In genomic region chr8:57324091-57324490, GRCm38 (mm10) we compare ENCODE assay signal across 16 mouse cellular contexts. TPM values are rescaled to one million over a fixed set of nuclear protein-coding genes. Genes with fewer than 3 reads are reported as not detected.
DNase-seq lines count a peak whose midpoint lies in the region; ATAC-seq and TF ChIP-seq lines count a peak whose summit lies in the region.
"Had no signal": no experiment of that assay in that cellular context is flagged by ENCODE, and none has a peak within 500 bp of the region (broad histone marks: within the 10 kb centered on the region; RNA-seq: fewer than 3 reads in every experiment).

No protein-coding gene starts in this region.

- WGBS in hindbrain, embryonic 11.5 days: 2% methylated on average over 12 of the region's 12 CpGs
- 2% methylated on average over 12 of the region's 12 CpGs for WGBS in hindbrain, embryonic 14.5 days
- WGBS in intestine, embryonic 14.5 days: 8% methylated on average over 12 of the region's 12 CpGs
- 4% methylated on average over 12 of the region's 12 CpGs for WGBS in liver, embryonic 12.5 days (ENCODE audit: insufficient replicate concordance)
- 4% methylated on average over 12 of the region's 12 CpGs for WGBS in cerebellum, adult 2 months

- no peak for TF ChIP-seq POLR2A in cerebellum, adult 2 months (IDR thresholded peaks at IDR 0.05; ENCODE audit: borderline replicate concordance, insufficient read depth, low read length)

- no peak for ATAC-seq in hindbrain, embryonic 11.5 days (ENCODE audit: low FRiP score)
- no peak for ATAC-seq in hindbrain, embryonic 14.5 days (ENCODE audit: low FRiP score)
- no peak for ATAC-seq in intestine, embryonic 14.5 days (replicated peaks; ENCODE audit: low FRiP score, low TSS enrichment, low read depth)
- no peak for ATAC-seq in liver, embryonic 12.5 days
- ATAC-seq in granulocyte monocyte progenitor cell, adult 5-6 weeks (replicated peaks; ENCODE audit: poor library complexity, severe bottlenecking): no peak
- ATAC-seq: hindbrain, embryonic 16.5 days had no signal

- no peak overlapping the region for H3K27ac ChIP-seq in hindbrain, embryonic 11.5 days (ENCODE audit: low read depth, low read length)
- H3K27ac ChIP-seq in hindbrain, embryonic 14.5 days: no peak overlapping the region
- H3K27ac ChIP-seq in intestine, embryonic 14.5 days (ENCODE audit: low read depth): peak overlapping the region; percentile 96
- H3K27ac ChIP-seq in liver, embryonic 12.5 days: peak overlapping the region; percentile 32; the same call in 1 of the 2 replicates
- H3K27ac ChIP-seq in cerebellum, adult 2 months (ENCODE audit: insufficient read depth, low read length): no peak overlapping the region
- H3K27ac ChIP-seq: liver, embryonic 14.5 days; neural tube, embryonic 15.5 days had no signal

- no peaks in the 10 kb centered on the region for H3K9me3 ChIP-seq in hindbrain, embryonic 11.5 days (ENCODE audit: control insufficient read depth, low read length)
- no peaks in the 10 kb centered on the region for H3K9me3 ChIP-seq in hindbrain, embryonic 14.5 days (ENCODE audit: control insufficient read depth, low read length)
- no peaks in the 10 kb centered on the region for H3K9me3 ChIP-seq in intestine, embryonic 14.5 days (ENCODE audit: control insufficient read depth, low read length)
- H3K9me3 ChIP-seq in liver, embryonic 12.5 days (replicated peaks): no peaks in the 10 kb centered on the region
- H3K9me3 ChIP-seq: neural tube, embryonic 15.5 days had no signal

- no peak overlapping the region for H3K4me2 ChIP-seq in hindbrain, embryonic 11.5 days (replicated peaks; ENCODE audit: low read depth, low read length)
- H3K4me2 ChIP-seq in hindbrain, embryonic 14.5 days (replicated peaks): no peak overlapping the region
- H3K4me2 ChIP-seq in intestine, embryonic 14.5 days (ENCODE audit: low read length): peak overlapping the region; percentile 67
- no peak overlapping the region for H3K4me2 ChIP-seq in liver, embryonic 12.5 days
- H3K4me2 ChIP-seq: neural tube, embryonic 15.5 days had no signal

- no peak for TF ChIP-seq CTCF in cerebellum, adult 2 months (IDR thresholded peaks at IDR 0.05; ENCODE audit: borderline replicate concordance, insufficient read depth, low read depth, low read length)

- H3K4me3 ChIP-seq in hindbrain, embryonic 11.5 days (ENCODE audit: low read depth, low read length): no peak overlapping the region
- no peak overlapping the region for H3K4me3 ChIP-seq in hindbrain, embryonic 14.5 days (replicated peaks; ENCODE audit: low read length)
- peak overlapping the region; percentile 81 for H3K4me3 ChIP-seq in intestine, embryonic 14.5 days (ENCODE audit: low read depth, low read length)
- peak overlapping the region; percentile 51 for H3K4me3 ChIP-seq in liver, embryonic 12.5 days
- H3K4me3 ChIP-seq in cerebellum, adult 2 months (replicated peaks; ENCODE audit: insufficient read depth, low read depth, low read length): no peak overlapping the region
- H3K4me3 ChIP-seq: neural tube, embryonic 15.5 days had no signal

- no peak overlapping the region for H3K9ac ChIP-seq in hindbrain, embryonic 11.5 days (ENCODE audit: low read depth, low read length)
- no peak overlapping the region for H3K9ac ChIP-seq in hindbrain, embryonic 14.5 days
- H3K9ac ChIP-seq in intestine, embryonic 14.5 days (ENCODE audit: low read length): peak overlapping the region; percentile 95
- peak overlapping the region; percentile 54 for H3K9ac ChIP-seq in liver, embryonic 12.5 days
- H3K9ac ChIP-seq: liver, embryonic 14.5 days; neural tube, embryonic 15.5 days had no signal

- peak; percentile 30 for DNase-seq in embryo, embryonic 9.5 days (ENCODE audit: extremely low spot score)
- DNase-seq in embryo, embryonic 10 days (ENCODE audit: low spot score): no peak
- DNase-seq in hindbrain, embryonic 11.5 days (ENCODE audit: low spot score): peak; percentile 51
- DNase-seq in hindbrain, embryonic 14.5 days (ENCODE audit: low spot score): no peak
- DNase-seq in intestine, embryonic 14.5 days (ENCODE audit: low spot score): no peak
- DNase-seq in cerebellum, adult 2 months: no peak
- DNase-seq: adrenal gland, postnatal 10 days; cerebellum, postnatal 14 days; lung, postnatal 4 days had no signal

- no peaks in the 10 kb centered on the region for H3K36me3 ChIP-seq in hindbrain, embryonic 11.5 days (ENCODE audit: control insufficient read depth, insufficient read depth, low read length)
- no peaks in the 10 kb centered on the region for H3K36me3 ChIP-seq in hindbrain, embryonic 14.5 days (replicated peaks; ENCODE audit: control insufficient read depth, insufficient read depth)
- no peaks in the 10 kb centered on the region for H3K36me3 ChIP-seq in intestine, embryonic 14.5 days (ENCODE audit: control insufficient read depth, insufficient read depth, low read length)
- H3K36me3 ChIP-seq in liver, embryonic 12.5 days: no peaks in the 10 kb centered on the region
- H3K36me3 ChIP-seq: neural tube, embryonic 15.5 days had no signal

- peaks cover 92% of the 10 kb centered on the region for H3K27me3 ChIP-seq in hindbrain, embryonic 11.5 days (ENCODE audit: control insufficient read depth, insufficient read depth, low read length)
- peaks cover 94% of the 10 kb centered on the region for H3K27me3 ChIP-seq in hindbrain, embryonic 14.5 days (ENCODE audit: control insufficient read depth, insufficient read depth, low read length)
- peaks cover 37% of the 10 kb centered on the region; the same call in 1 of the 2 replicates for H3K27me3 ChIP-seq in intestine, embryonic 14.5 days (replicated peaks; ENCODE audit: control insufficient read depth, insufficient read depth, low read length)
- peaks cover 99% of the 10 kb centered on the region for H3K27me3 ChIP-seq in liver, embryonic 12.5 days (replicated peaks)
- peaks cover 22% of the 10 kb centered on the region; the same call in 1 of the 2 replicates for H3K27me3 ChIP-seq in cerebellum, adult 2 months (ENCODE audit: control insufficient read depth, insufficient read depth, low read length)

- H3K4me1 ChIP-seq in hindbrain, embryonic 11.5 days (replicated peaks; ENCODE audit: control insufficient read depth, insufficient read depth, low read length): peaks cover 13% of the 10 kb centered on the region
- peaks cover 10% of the 10 kb centered on the region; the same call in 1 of the 2 replicates for H3K4me1 ChIP-seq in hindbrain, embryonic 14.5 days (replicated peaks; ENCODE audit: control insufficient read depth, insufficient read depth, low read length)
- peaks cover 2% of the 10 kb centered on the region; the same call in 1 of the 2 replicates for H3K4me1 ChIP-seq in intestine, embryonic 14.5 days (replicated peaks; ENCODE audit: control insufficient read depth, insufficient read depth, low read length)
- H3K4me1 ChIP-seq in liver, embryonic 12.5 days: peaks cover 7% of the 10 kb centered on the region; the same call in 1 of the 2 replicates
- H3K4me1 ChIP-seq in cerebellum, adult 2 months (ENCODE audit: control insufficient read depth, insufficient read depth, low read length): no peaks in the 10 kb centered on the region

RNA-seq across cellular contexts. Expression of gene Hand2, which starts 3.3 kb away (rescaled TPM):
- 0.10 TPM in 1 of 2 replicates, not detected in the other for polyA plus RNA-seq in hindbrain, embryonic 11.5 days (2014; fragmentation: Nextera tagmentation; extraction: Ambion mirVana)
- not detected in 2 replicates for polyA plus RNA-seq in hindbrain, embryonic 14.5 days (2014; fragmentation: Nextera tagmentation; extraction: Ambion mirVana)
- polyA plus RNA-seq in intestine, embryonic 14.5 days (2014; fragmentation: Nextera tagmentation; extraction: Ambion mirVana): 13.1 and 15.9 TPM in 2 replicates
- polyA plus RNA-seq in liver, embryonic 12.5 days (2016; fragmentation: Nextera tagmentation; extraction: Ambion mirVana): 2.5 and 2.6 TPM in 2 replicates
- total RNA-seq in granulocyte monocyte progenitor cell, adult 5-6 weeks (2014; fragmentation: Nextera tagmentation): not detected in 2 replicates
- total RNA-seq in granulocyte monocyte progenitor cell, adult 5-6 weeks (2017): not detected in 2 replicates
- not detected in 2 replicates for polyA plus RNA-seq in cerebellum, adult 2 months (2012; rRNA removed)
- total RNA-seq: layer of hippocampus, postnatal 10 days; monocyte, adult 5-6 weeks had no signal
- polyA plus RNA-seq: hindbrain, embryonic 16.5 days; neural tube, embryonic 15.5 days had no signal

Comparison
In these comparisons a context has a peak if more than half of its experiments do, and no peak if none do; other contexts are left out.
1. DNase-seq: peak in embryo, embryonic 9.5 days (single experiment) and hindbrain, embryonic 11.5 days (single experiment); none in embryo, embryonic 10 days (single experiment), hindbrain, embryonic 14.5 days (single experiment), intestine, embryonic 14.5 days (single experiment) and cerebellum, adult 2 months (0 of 2).
2. H3K27ac ChIP-seq: peak in intestine, embryonic 14.5 days (single experiment) and liver, embryonic 12.5 days (single experiment); none in hindbrain, embryonic 11.5 days (single experiment), hindbrain, embryonic 14.5 days (single experiment) and cerebellum, adult 2 months (single experiment).
3. H3K4me3 ChIP-seq: peak in intestine, embryonic 14.5 days (single experiment) and liver, embryonic 12.5 days (single experiment); none in hindbrain, embryonic 11.5 days (single experiment), hindbrain, embryonic 14.5 days (single experiment) and cerebellum, adult 2 months (single experiment).
4. H3K9ac ChIP-seq: peak in intestine, embryonic 14.5 days (single experiment) and liver, embryonic 12.5 days (single experiment); none in hindbrain, embryonic 11.5 days (single experiment) and hindbrain, embryonic 14.5 days (single experiment).